Mouse (Mus musculus) layer of hippocampus, postnatal 10 days (tissue): ENCODE results near the gene 1500009L16Rik. TPM values are rescaled to one million over a fixed set of nuclear protein-coding genes. Genes with fewer than 3 reads are reported as not detected.
A peak's percentile ranks its signal among the peaks of the same experiment; 100 is the strongest.

ENCODE experiments used
- DNase-seq, 2 experiments: peaks; one replicate each; pipeline ENCODE4 v3.0.0; 2021; ENCODE audit warnings: low spot score in 2 of 2
- total RNA-seq, 2 experiments: library from RNA; stranded (reverse); gene quantifications; 2 replicates each; pipeline ENCODE4 v1.2.3; 2021

Gene 1500009L16Rik
- total RNA-seq, 2 experiments from 2014 or later = 38.5 to 43.8 TPM

DNA sequence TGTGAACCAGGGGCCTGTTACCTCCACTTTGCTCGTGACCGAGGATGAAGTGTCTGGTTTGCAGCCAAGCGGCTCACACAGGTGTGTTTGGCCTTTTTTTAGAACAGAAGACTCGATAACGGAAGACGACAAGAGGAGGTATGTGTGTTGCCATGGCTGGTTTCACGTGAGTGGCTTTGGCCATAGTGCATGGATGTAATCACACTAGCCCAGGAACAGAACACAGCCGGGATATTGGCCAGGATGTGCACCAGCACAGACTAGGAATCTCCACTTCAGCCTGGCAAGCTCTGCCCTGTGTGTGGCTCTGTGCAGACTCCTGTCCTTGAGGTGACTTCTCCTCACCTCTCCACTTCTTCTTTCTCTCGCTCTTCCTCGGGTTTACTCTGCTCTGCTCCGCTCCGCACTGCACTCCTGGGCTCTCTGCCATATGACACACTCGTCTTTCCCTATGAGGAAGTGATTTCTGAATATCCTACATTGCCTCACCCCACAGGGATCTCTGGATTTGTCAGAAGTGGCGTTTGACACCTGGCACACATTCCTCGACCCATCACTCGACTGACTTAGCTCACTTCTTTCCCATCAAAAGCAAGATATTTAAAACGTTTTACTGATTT is 34.8 kb downstream of the 1500009L16Rik start:
- DNase-seq = no peak

DNA sequence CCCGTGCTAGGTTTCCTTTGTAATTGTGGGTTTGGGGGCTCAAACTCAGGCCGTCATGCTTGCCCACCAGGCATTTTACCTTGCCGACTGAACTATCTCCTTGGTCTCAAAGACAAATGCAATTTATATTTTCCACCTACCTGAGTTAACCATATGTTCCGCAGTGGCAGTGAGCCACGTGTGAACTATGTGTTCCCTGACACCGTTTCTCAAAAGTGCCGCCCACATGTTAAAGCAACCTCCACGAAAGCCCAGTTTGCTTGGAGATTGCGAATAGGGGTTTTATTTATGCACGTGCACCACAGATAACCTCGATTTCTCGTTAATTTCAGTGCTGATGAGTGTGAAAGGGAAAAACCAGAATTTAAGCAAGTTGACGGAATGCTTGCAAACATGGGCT is 36.1 kb downstream of the 1500009L16Rik start:
- DNase-seq = no peak

DNA sequence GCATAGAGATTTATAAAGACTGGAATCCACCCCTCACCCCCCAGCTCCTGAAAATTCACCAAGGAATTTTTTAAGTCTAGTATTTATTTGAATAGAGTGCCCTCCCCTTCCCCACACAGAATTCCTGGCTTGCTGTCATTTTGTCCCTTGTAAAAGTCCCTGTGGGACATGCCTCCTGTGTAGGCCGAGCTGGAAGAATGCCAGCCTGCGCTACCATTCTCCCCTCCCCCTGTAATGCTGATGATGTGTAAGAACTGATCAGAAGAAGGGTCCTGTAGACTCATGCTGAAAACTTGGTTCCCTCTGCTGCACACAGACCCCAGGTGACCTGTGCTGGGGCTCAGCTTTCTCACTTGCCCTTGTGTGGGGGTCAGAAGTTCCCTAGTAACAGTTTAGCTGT is 37.9 kb downstream of the 1500009L16Rik start:
- DNase-seq = no peak

DNA sequence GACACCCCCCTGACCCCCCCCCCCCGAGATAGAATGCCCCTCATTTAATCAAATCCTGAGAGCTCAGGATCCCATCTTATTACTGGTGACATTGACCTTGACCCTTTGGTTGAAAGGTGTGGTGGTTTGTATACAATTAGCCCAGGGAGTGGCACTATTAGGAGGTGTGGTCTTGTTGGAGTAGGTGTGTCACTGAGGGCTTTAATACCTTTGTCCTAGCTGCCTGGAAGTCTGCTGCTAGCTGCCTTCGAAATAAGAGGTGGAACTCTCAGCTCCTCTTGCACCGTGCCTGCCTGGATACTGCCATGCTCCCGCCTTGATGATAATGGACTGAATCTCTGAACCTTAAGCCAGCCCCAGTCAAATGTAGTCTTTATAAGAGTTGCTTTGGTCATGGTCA is 41.2 kb downstream of the 1500009L16Rik start:
- DNase-seq = no peak

DNA sequence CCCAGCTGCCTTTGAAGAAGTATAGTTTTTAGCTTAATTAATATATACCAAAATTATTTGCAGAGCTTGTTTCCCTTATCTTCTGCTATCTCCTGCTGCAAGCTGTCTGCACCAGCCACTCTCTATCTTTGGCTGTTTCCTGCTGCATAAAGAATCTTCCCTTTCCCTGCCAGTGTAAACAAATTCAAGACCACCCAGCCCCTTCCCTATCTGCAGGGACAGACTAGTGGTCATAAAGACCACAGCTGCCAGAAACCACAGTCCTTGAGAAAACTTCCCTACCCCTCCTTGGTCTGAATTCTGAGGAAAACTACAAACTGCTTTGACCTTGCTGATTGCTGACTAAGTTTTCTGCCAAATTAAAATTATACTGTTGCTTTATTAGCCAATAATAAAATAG is 44.2 kb downstream of the 1500009L16Rik start:
- no peak for DNase-seq

DNA sequence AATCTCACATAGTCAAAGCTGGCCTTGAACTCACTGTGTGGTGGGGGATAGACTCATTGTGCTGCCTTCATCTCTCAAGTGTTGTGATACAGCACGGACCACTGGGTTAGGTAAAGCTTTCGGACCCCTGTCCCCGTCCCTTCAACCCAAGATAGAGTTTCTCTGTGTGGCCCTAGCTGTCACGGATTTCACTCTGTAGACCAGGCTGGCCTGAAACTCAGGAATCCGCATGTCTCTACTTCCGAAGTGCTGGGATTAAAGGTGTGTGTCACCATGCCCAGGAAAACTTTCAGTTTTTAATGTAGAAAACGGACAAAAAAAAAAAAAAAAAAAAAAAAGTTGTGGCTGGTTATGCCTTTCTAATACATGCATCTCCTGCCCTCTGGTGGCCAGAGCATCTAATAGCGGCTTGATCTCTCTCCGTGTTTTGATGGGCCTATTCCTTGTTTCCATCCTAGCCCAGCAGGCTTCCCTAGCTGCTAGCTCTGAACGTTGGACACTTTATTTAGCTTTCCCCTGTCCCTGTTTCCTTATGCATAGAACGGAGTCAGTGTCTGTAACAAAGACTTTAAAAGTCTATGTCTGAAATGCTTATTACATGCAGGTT is 53.7 kb downstream of the 1500009L16Rik start:
- DNase-seq = peak; percentile 78 to 84

DNA sequence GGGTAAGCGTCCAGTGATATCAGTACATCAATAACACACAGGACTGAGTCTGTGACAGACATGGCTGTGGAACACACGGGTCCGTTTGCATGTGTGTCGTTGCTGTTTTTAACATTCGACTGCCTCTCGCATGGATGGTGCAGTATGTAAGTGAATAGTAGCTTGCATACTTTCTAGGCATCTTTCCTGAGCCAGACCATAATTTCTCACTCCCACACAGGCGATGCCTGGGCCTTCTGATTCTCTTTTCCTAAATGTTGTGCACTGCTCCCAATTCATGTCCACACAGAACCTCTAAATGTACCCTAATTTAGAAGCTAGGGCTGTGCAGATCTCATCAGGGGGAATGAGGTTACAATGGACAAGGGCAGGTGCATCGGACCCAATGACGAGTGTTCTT is 54.6 kb downstream of the 1500009L16Rik start:
- no peak for DNase-seq

DNA sequence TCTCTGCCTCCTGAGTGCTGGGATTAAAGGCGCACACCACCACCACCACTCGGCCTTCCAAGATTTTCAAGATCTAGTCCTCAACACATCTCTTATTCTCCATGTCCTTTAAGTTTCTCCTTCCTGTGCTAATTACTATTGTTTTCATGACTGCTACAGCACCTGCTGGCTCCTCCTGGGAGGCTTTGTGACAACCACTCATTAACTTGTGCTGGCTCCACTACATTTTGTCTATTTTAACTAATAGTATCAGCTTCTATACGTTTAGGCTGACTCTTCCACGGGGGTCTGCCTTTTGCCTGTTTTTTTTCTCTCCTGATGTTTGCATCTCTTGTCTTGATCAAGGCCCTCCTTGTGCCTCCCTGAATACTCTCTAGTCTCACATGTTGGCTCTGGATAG is 59.2 kb downstream of the 1500009L16Rik start:
- DNase-seq = no peak

DNA sequence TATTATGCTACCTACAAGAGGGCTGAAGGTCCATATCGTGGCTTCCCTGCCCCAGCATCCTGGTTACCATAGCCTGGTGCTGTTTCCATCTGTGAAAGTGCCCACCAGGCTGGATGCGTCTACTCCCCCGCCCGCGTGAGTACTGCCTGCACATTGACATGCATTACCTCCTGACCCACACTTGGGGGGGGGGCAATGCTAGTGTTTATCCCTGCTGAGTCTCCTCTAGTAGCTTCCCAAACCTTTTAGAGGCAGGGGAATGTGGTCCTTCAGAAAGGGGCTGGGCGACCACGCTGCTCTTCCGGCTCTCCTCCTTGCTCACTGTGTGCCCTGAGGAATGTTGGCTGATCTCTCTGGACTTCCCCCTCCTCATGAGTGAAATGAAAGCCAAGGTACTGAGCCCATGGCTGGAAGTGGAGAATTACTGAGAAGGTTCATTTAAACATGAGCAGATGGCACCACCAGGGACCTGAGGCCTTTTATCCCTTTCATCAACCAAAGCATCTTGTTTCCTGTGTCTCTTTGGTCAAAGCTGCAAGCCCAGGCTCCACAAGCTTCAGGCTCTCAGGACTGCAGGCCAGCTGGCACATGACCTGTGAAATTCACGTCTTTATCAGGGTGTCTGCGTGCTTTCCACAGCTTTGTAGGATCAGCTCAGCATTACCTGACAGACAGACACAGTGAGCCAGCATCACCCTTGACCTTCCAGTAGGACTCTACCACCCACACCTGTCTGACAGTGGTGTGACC is 59.9 kb downstream of the 1500009L16Rik start:
- no peak for DNase-seq

DNA sequence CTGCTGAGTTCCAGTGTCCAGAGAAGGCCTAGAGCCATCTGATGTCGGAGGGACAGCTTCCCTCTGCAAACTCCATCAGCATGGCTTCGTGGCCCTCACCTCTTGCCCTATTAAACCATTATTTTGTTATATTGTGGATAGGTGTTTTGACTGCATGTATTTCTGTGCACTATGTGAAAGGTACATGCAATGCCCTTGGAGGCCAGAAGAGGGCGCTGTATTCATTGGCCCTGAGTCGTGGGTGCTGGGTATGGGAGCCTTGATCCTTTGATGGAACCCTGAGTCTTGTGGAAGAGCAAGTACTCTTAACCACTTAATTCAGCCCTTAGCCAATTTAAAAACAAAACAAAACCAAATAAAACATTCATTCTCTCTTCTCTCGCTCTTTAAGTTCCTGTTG is 62.3 kb downstream of the 1500009L16Rik start:
- peak; percentile 42 to 59 for DNase-seq

DNA sequence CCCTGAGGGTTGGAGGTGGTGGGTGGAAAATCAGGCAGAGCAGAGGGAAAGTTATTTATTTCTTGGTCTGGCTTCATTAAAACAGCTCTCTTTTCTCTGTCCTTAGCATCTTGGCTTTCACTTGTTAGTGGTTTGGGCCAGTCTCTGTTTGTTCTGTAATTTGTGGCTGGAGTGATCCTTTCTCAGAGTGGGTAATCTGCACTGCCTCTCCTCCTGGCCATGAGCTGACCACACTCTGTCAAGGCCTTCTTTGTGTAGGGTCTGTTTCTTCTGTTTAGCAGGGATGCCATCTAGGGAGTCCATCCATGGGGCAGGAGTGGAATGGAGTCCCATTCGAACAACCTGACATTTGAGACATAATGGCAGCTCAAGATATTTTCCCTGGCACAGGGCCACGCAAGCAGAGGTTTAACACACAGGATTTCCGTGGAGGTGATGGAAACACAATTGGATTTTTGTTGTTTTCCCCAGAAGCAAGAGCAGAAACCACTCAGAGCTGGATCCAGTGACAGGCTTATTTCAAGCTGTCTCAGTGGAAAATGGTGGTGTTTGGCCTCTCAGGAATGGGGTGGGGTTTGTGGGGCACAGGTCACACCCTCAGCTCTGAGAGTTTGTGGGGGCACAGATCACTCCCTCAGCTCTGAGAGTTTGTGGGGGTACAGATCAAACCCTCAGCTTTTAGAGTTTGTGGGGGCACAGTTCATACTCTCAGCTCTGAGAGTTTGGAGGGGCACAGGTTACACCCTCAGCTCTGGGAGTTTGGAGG is 63.1 kb downstream of the 1500009L16Rik start:
- DNase-seq = no peak

DNA sequence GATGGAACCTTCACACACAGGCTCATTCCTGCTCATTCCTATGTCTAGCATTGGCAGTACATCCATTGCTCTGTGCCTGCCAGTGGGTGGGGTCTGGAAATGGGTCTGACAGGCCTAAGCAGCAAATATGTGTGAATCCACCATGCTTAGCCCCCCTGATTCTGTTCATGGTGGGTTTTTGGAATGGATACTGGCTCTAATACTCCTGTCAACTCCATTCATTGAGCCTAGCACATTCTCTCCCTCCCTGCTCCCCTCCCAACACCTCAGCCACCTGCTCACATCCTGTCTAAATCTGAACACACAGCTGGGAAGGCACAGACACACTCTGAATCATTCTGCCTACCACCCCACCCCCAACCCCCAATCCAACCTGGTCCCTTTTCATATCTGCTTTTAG is 72.4 kb downstream of the 1500009L16Rik start:
- DNase-seq = no peak

DNA sequence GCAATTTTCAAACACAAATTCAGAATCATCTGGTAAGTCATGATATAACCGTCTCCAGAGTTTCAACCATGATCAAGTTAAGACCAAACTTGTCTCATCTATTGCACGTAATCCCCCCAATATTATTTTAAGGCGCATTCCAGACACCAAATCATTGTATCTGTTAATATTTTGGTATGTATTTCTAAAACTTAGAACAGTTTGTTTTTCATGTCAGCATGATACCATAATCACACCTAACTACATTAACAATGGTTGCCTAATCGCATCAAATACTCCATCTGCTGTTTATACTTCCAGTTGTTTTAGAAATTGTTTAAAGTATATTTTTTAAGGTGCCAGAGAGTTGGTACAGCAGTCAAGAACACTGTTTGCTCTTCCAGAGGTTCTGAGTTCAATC is 72.8 kb downstream of the 1500009L16Rik start:
- no peak for DNase-seq

DNA sequence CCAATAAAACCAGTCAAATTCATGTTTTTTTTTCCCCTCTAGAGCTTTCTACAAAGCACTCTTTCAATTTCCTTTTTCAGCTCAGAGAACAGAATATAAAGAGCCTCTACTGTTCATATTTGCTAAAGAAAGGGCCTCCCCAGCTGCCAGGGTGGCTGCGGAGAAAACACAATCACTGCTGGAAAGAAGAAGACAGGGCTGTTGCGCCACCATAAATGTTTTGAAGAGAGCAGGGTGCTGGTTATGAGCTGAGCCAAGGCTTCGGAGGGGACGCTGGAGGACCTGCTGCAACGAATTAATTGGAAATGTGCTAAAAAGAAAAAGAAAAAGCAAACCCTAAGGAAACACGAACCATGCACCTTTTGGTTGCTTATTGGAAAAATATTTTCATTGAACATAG is 81.4 kb downstream of the 1500009L16Rik start:
- no peak for DNase-seq

DNA sequence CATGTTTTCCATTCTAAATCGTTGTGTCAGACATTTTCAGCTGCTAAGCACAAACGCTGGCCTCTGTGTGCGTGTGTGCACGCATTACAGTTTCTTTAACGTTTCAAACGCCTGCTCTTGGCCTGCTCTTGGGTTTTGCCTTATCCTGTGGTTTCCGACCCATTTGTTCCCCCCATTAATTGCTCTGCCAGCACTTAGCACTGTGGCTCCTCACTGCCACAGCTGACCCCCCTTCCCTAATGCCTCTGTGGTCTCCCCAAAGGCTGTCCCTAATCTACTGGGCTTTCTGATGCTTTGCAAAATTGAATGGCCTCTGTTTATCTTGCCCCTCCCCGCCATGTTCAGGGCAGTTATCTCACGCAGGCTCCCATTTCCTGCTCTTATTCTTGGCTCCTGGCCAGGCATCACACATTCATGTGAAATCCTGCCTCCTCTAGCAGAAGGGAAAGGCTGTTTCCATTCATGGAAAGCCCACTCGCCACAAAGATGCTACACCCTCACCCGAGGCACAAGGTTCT is 82.6 kb downstream of the 1500009L16Rik start:
- DNase-seq = no peak

DNA sequence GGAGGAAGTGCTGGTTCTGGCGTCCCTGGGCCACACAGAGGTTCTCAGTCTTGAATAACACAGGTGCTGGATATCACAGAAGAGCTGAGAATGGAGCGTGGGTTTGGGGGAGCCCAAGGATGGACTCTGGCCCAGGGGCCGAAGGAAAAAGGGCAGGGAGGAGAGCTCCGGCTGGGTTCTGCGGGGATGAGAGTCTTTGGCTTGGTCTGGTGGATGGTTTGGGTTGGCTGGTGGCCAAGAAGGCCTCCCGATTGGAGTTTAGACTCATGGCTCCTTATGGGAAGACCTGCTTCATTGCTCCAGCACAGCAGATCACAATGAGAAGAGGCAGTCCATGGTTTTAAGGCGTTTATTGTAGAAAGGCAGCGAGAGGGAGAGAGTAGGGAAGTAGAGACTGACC is 84.6 kb downstream of the 1500009L16Rik start:
- no peak for DNase-seq

Other genes with a start within 250 kb of the 1500009L16Rik start
- gene Aldh1l2, start 188.7 kb upstream of the 1500009L16Rik start, total RNA-seq = 1 to 10 TPM; 8.4 to 8.9 TPM
- 10 to 100 TPM; 24.5 to 24.8 TPM for gene Washc4, start 179.1 kb upstream of the 1500009L16Rik start, total RNA-seq
- gene Appl2, start 74.1 kb upstream of the 1500009L16Rik start, total RNA-seq = 10 to 100 TPM; 52.4 to 54.2 TPM